Mouse (Mus musculus) NIH3T3 (cell line): ENCODE data around the gene Ogt.

Experiments used
- DNase-seq: peaks from one replicate; pipeline ENCODE4 v3.0.0-alpha.2; 2012; ENCODE audit warnings: low read depth

The Ogt gene

DNA sequence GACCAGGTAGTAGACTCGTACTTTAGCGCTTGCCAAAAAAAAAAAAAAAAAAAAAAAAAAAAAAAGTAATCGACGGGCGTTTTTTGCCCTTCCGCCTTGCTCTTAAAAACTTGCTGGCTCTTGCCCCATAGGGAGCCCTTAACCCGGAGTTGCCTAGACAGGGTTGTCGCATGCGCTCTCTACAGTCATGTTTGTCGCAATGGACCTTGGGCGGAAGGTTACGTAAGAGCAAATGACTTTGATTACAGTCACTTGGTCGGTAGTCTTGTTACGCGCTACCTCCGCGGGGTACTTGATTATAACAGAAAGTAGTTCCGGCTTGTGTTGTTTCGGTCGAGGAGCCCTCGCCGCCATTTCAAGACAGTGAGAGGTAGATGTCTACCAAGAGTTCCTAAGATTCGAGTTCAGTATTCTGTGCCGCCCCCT is at the start of gene Ogt:
Gene Ogt, plus strand, starts transcription at position 320 of the 426 bp plus-strand sequence.
- DNase-seq: peak; percentile 91

DNA sequence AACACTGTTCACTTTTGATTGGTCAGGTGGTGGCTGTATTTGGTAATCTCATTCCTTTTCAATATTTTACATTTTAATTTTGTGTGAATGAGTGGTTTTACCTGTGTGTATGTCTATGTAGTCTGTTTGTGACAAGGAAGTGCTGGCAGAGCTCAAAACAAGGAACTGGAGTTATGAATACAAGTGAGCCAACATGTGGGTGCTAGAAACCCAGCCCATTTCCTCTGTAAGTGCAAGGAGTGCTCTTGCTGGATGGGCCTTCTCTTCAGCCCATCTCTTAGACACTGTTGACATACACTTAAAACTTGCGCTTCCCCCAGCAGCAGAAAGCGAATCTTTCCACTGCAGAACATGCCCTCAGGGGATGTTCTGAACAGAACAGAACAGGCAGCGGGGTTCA is 23.7 kb upstream of the Ogt start:
- DNase-seq: no peak

DNA sequence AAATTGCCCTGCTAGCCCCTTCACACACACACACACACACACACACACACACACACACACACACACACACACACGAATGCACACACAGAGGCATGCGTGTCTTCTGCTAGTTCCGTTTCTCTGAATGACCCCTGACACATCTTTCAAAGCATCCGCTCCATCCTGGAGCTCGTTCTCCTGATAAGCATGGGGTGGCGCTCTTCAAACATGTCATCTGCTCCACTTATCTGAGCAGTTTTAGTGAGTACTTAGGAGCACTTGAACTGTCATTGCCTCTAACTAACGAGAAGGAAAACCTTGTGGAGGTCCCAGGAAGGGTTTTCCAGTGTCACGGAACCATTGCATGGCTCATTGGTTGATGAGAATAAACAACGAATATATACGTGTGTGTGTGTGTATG is 22.0 kb upstream of the Ogt start:
- no peak for DNase-seq

DNA sequence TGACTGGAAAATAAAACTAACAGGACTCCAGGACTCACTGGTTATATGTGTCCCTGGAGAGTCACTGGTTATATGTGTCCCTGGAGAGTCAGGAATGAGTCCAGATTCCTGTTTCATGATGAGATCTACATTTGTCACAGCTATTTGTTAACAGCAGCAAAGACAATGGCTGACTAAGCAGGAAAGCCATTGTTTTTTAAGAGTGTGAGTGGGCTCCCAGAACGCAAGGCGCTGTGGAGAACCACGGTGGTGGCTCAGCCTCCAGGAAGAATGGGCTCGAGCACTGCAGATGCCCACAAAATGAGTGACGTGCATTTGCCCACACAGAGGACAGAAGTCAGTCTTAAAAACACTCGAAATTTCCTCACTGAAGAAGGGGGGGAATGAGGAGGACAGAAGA is 19.5 kb upstream of the Ogt start:
- no peak for DNase-seq

DNA sequence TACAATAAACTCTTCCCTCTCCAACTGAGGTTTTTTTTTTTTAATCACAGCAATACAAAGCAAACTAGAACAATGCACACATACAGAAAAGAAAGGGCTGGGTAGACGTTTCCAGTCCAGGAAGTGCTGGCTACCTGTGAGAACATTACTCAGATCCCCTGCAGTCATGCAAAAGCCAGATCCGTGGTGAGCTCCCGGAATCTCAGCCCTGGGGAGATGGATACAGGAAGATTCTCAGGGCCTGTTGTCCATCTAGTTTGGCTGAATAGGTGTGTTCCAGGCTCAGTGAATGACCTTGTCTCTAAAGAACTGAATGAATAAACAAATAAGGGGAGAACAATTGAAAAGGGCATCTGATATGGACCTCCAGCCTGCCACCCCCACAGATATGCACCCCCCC is 17.3 kb upstream of the Ogt start:
- no peak for DNase-seq

DNA sequence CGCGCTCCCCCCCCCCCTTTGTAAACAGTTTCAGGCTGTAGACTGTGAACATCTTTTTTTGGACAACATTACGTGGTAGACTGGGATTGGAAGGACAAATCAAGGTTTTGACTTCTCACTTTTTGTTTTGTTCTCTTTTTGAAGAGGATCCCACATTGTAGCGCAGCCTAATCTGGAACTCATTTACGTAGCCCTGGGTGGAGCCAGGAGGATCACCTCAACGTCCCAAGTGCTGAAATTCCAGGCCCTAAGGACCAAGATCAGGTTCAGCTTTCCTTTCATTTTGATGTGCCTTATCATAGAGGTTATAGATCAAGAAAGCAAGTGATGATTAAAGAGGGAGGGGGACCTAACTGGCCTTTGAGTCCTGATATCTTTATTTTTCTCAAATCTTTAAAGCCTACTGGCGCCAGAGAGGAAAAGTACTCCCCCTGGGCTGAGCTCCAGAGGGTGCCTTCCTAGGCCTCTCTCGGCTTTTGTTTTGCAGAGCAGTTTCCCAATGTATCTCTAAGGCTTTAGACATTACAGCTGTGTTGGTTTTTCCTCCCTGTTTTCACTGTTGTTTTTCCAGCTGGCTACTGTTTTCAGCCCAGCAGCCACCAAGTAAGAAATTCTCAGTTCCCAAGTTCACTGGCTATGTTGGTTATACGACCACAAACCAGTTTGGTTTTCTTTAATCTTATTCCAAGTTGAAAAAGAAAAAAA is 2.9 kb upstream of the Ogt start:
- no peak for DNase-seq

DNA sequence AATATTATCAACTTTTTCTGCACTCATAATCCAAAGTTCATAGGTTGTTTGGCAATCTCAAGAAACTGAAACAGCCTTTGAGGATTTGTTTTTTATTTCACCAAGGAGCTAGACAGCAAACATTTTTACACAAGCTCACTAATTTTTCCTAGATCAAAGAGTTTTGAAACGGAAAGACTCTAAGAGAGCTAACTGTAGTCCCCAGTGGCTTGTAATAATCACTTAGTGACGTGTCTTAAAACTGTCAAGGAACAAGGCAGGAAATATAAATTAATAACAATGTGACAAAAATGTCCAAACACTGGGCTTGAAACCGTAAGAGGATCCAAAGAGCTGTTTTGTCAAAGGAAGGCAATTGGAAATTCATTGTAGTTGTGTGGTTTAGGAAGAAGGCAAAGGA is 1.0 kb upstream of the Ogt start:
- no peak for DNase-seq

DNA sequence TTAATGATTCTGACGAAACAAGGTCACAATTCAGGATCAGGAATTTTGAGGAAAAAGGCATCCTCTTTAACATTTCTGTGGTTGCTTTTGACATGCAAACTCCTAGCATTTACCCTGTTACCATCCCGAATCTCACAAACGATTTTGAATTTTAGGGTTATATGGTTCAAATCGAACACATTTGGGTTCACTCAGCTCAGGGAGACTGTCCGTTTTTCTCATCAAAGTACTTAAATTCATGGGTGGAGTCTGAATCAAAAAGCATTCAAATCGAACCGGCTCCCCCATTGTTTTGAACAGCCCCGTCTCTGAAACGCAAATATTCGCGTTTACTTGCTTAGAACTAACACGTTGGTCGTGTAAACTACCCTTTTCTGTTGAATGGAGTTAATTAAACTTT is 554 bp upstream of the Ogt start:
- DNase-seq: no peak

DNA sequence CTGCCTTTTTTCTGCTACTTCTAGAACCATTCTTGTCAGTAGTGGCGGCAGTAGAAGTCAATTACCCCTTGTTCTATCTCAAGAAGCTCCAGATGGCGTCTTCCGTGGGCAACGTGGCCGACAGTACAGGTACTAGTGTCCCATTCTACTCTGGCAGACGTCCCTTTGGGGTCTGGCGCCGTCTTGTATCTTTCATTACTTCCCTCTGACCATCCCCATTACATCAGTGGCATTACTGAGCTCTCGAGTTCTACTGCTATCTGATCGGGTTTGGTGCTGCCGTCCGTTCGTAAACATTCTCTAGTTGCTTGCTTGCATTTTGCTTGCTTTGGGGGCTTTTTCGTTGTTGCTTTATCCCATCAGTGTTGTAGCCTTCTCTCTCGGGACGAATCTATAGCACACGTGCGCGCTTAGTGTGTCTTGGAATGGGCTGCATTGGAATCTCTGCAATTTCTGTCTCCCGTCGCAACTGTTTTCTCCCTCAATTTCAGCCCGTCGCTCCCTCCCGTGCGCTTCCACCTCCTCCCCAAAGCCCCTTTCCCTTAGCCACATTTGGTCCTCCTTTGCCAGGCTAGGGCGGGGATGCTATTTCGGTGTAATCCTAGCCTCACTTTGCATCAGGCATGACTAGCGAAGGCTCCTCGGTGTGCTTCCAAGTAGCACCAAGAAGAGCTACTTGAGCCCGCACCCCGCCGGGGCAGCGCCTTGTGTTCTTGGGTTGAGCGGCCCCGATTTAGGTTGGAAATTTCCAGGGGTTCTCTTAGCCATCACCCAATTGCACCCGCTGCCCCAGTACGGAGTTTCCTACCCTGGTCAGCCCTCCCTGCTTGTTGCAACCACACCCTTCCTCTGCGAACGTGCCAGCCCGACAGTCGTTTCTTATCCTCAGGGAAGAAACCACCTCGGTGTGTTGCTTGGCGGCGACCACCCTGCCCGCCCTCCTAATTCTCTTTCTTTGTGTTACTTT is 617 bp downstream of the Ogt start:
- peak; percentile 51 for DNase-seq

DNA sequence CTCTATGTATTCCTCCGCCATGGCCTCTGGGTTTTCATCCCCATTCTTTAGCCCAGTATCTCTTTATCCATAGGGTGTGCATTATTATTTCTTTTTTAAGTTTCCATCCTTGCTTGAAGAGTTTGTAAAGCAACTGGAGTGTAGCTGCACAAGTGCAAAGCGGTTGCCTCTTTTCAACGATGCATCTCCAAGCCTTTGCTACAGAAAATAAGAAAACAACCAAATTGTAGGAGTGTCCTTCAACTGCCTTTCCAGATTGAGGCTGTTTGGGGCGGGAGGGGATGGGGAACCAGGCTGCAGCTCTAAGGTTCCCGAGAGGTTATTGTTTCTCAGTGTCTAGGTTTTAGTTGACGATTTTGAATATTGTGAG is 1.3 kb downstream of the Ogt start:
- no peak for DNase-seq

DNA sequence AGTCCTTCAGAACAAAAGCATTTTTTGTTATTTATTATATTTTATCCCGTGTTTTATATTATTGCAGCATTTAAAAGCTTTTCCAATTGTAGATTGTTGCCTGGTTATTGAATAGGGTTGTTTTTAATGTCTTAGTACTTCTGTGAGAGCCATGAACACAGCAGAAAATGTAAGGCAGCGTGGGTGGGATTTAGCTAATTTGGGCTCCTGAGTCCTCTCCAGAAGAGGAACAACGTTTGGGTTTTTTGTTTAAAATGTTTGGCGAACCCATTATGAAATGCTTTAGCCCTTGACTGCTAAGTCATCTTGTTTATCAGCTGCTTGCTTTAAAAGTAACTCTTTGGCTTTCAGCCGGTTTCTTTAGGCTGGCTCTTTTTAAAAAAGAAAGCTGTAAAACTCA is 2.2 kb downstream of the Ogt start:
- DNase-seq: no peak

DNA sequence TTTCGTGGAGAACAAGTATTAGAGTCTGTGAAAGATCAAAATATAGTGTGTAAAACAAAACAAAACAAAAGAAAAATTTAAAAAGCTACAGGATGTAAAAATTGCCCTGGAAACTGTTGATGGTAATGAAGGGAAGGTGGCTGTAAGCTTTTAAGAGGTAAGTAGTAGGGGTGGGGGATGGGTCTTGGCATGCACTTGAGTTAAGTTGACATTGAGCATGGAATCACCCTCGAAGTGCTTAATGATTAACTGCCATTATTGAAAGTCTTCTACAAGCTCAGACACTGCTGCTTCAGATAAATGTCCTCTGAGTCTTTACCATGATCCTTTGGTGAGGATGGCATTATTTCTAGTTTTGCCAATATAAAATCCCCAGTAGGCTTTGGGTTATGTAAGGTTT is 5.4 kb downstream of the Ogt start:
- no peak for DNase-seq

DNA sequence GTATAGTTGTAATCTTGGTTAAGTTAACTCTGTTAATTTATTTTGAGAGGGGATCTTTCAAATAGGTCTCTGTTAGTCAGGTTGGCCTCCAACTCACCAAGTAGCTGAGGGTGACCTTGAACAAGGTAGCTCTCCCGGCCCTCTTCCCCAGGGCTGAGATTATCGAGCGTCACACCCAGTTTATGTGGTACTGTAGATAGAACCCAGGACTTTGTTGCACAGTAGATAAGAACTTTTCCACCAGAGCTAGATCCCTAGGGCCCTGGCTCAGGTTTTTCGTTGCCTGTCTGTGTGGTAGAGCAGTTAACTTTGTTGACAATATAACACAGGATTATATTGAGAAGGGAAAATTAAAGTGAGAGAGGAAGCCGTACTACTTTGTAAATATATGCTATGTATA is 6.8 kb downstream of the Ogt start:
- DNase-seq: no peak

DNA sequence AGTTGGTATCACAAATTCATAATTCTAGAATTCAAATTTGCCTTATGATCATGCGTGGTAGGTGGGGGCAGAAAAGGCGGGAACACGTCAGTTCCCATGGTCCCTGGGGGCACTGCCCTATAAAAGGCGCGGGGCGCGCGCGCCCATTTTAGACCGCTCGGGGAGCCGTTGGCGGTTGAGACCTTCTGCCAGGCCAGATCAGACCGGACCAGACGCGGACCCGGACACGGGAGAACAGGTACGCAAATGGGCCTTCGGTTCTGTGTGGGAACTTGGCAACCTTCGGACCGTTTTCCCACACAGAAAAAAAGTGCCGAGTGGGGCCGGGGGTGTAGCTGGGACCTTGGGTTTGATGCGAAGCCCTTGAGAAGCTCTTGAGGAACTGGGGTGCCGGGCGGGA is 55.8 kb downstream of the Ogt start:
- no peak for DNase-seq

DNA sequence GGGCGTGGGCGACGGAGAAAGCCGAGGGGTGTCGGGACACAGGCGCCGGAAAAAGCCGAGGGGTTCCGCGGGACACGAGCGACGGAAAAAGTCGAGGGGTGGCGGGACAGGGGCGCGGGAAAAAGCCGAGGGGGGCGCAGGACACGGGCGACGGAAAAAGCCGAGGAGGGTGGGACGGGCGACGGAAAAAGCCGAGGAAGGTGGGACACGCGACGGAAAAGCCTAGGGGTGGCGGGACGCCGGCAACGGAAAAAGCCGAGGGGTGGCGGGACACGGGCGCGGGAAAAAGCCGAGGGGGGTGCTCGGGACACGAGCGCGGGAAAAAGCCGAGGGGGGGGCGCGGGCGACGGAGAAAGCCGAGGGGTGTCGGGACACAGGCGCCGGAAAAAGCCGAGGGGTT is 57.7 kb downstream of the Ogt start:
- DNase-seq: no peak

DNA sequence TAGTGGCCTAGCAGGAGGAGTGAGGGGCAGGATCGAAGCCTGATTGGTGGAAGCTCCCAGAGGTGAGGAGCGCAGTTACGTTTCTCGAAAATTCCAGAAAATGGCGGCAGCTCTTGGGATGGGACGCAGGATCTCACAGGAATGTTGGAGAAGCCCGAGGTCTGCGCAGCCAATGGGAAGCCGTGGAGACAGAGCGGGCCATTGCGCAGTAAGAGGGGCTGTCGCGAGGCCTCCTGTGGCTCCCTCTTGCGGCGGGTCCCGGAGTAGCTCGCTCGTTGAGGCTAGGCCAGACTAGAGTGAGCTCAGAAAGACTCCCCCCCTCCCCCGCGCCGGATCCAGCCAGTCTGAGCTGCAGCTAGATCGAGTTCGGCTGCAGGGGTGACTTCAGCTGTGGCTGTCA is 58.4 kb downstream of the Ogt start:
- DNase-seq: no peak

DNA sequence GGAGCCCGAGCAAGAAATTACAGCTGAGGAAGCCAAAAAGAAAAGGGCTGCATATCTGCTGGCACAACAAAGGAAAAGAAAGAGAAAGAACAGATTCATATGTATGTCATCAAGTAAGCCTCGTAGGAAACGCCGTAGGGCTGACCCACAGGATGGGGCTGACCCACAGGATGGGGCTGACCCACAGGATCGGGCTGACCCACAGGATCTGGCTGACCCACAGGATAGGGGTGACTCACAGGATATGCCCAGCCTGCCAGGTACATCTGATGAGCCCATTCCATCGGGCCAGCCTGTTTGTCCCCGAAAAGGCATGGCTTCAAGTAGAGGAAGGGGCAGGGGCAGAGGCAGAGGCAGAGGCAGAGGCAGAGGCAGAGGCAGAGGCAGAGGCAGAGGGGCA is 65.3 kb downstream of the Ogt start:
- no peak for DNase-seq

DNA sequence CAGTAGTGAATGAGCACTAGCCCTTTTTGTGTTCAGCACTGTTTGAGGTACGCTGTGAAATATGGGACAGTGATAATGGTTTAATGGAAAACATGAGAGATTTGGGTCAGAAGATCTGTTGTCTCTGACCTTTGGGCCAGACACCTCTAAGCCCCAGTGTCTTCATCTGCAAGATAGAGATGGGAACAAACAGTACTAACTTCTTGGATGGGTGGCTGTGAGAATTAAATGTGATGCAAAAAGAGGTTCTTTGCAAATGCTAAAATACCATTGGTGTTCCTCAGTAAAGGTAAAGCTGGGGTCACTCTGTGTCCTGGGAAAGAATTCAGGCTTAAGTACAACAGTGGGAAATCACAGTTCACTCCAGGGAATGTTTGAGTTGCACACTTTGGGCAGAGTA is 80.5 kb downstream of the Ogt start:
- DNase-seq: no peak

DNA sequence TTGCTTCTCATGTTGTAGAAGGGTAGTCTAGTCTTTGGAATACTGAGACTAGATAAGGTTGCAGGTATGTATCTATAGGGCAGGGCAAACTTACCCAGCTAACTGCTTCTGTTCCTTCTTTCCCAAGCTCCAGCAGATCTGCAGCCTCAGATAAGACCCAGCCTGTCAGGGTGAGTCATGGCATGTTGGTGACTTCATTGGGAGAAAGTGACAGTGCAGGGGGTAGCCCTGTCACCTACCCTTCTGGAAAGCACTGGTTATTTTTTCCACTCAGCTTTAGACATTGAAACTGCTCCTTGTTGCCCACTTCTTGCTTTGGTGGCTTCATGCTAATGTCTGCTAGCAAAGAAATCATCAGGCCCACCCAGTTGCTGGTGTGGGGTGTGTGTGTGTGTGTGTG is 90.2 kb downstream of the Ogt start:
- no peak for DNase-seq

DNA sequence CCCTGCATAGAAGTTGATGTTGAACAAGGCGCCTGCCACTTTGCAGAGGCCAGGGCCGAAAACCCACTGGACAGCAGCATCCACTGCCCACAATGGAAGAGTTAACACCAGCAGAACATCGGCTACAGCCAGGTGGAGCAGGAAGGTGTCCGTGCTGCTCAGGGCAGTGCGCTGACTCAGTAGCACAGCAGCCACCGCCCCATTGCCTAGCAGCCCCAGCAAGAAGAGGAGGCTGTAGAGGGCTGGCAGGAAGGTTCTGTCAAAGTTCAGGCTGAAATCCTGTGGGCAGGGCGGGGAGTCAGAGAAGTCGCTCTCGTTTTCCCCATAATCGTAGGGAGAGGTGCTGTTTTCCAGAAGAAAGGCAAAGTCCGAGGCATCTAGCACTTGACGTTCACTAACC is 92.8 kb downstream of the Ogt start:
- no peak for DNase-seq

DNA sequence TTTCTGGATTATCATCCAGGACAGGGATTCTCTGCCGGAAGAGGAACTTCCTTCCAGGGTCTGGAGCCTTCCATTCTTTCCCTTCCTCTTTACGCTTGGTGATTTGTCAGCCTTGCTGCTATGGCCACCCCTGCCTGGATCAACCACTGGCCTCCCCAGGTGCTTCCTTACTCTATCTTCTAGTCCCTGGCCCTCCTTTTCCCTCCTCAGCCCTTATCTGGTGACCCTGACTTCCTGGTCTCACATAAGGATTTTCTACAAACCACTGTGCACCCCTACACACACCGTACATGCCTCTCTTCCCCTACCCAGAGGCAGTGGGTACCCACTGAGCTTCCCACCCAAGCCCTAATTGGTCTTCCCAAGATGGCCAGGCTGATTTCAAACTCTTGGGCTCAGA is 93.4 kb downstream of the Ogt start:
- DNase-seq: no peak

DNA sequence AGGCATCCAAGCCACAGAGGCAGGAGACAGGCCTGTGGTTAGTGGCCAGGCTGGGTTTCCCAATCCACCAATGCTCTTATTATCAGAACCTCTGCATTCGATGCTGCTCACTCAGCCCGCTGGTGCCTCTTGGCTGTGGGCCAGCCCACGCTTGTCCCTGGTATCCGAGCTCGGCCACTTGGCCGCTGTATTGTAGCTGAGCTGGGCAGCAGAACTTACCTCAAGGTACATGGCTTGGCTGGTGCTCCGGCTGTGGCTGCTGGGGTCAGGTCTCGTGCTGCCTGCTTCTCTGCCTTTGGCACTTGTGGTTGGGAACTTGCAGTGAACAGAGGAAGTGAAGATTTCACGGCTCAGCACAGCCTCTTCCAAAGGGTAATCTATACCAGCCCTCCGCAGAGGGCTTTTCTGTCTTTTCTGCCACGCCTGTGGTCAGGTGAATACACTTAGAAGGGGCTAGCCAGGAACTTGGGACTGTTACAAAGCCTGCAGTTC is 94.0 kb downstream of the Ogt start, which contains the start of gene Cxcr3:
Gene Cxcr3, minus strand, starts transcription at position 442 of the 492 bp plus-strand sequence.
- no peak for DNase-seq
